Mouse (Mus musculus) G1E (cell line): ENCODE results near the gene Epb41l3. TPM values are rescaled to one million over a fixed set of nuclear protein-coding genes. Genes with fewer than 3 reads are reported as not detected.

ENCODE experiments used
- ATAC-seq: 2 replicates; pipeline ENCODE4 v1.8.0; 2016; ENCODE audit warnings: mild to moderate bottlenecking; ENCODE audit not compliant: insufficient number of reproducible peaks, poor library complexity, low FRiP score, severe bottlenecking; ENCODE audit errors: extremely low read depth
- DNase-seq: peaks from one replicate; pipeline ENCODE4 v3.0.0; 2012; ENCODE audit warnings: low spot score
- H3K27me3 ChIP-seq: 2 replicates; pipeline ENCODE4 v1.6.1; 2012; ENCODE audit warnings: mild to moderate bottlenecking, low read length, inconsistent platforms; ENCODE audit not compliant: insufficient read depth
- H3K36me3 ChIP-seq: replicated peaks from 2 replicates; pipeline ENCODE3; 2012; ENCODE audit warnings: mild to moderate bottlenecking, inconsistent platforms
- H3K4me1 ChIP-seq: 2 replicates; pipeline ENCODE4 v1.6.1; 2012; ENCODE audit warnings: low read depth, low read length, inconsistent platforms, mixed read lengths; ENCODE audit not compliant: insufficient read depth
- H3K4me3 ChIP-seq: 2 replicates; pipeline ENCODE4 v1.5.1; 2012; ENCODE audit warnings: low read depth, mild to moderate bottlenecking, inconsistent platforms, low read length, moderate library complexity, mixed read lengths
- H3K9me3 ChIP-seq: replicated peaks from 2 replicates; pipeline ENCODE4 v1.6.1; 2012; ENCODE audit warnings: inconsistent platforms
- CTCF ChIP-seq: IDR thresholded peaks from 2 replicates; pipeline ENCODE4 v1.5.1; 2012; ENCODE audit warnings: low read depth, low read length, inconsistent platforms, mixed read lengths
- GATA1 ChIP-seq: IDR thresholded peaks from 2 replicates; pipeline ENCODE4 v1.6.1; 2012; ENCODE audit warnings: borderline replicate concordance, low read length, inconsistent platforms, mixed read lengths
- GATA2 ChIP-seq: IDR thresholded peaks from 2 replicates; pipeline ENCODE4 v1.6.1; 2012; ENCODE audit warnings: low read depth, low read length, inconsistent platforms, borderline replicate concordance
- POLR2AphosphoS5 ChIP-seq: IDR thresholded peaks from 2 replicates; pipeline ENCODE4 v1.6.1; 2012; ENCODE audit warnings: low read depth, low read length, inconsistent platforms; ENCODE audit not compliant: insufficient replicate concordance
- TAL1 ChIP-seq: conservative IDR thresholded peaks from 2 replicates; pipeline ENCODE4 v1.6.1; 2012; ENCODE audit warnings: low read depth, low read length, inconsistent platforms, mixed read lengths
- polyA plus RNA-seq: library from polyadenylated mRNA; stranded (reverse); fragments of >175 nt; gene quantifications from 2 replicates; pipeline ENCODE4 v1.2.3, GENCODE M21; 2012
- total RNA-seq, 2 experiments: library from RNA; stranded (forward) in 1 of 2; stranded (reverse) in 1 of 2; fragments of 200-1000 nt in 1 of 2; fragments of >200 nt in 1 of 2; fragmentation: Nextera tagmentation in 1 of 2; gene quantifications; 2 replicates each; pipeline ENCODE4 v1.2.3; 2014 to 2017

The Epb41l3 gene
- total and polyA plus RNA-seq, 3 experiments = 0.16 TPM; not detected in 2

DNA sequence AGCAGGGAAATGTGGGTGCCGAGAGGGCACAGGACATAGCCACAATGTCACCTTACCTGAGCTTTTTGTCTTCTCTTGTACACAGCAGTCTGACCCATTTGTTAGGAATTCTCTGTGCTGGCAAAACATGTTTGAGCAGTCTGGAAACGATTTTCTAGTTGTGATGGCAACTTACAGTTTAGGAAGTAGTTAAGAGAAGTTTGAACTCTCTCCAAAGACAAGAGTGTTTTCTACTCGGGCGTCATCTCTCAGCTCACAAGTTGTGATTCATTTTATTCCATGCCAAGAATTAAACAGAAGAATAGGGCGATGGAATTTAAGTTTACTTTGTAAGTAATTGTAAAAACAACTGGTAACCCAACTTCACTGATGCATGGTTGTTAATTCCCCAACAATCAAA is 52.5 kb downstream of the Epb41l3 start:
- no peaks in the 10 kb centered on the region for H3K36me3 ChIP-seq
- TF ChIP-seq GATA1 (no peak), CTCF (no peak), TAL1 (no peak), POLR2AphosphoS5 (no peak), GATA2 (no peak)
- H3K9me3 ChIP-seq = peaks cover 46% of the 10 kb centered on the region
- H3K4me3 ChIP-seq = no peak overlapping the region
- no peaks in the 10 kb centered on the region for H3K27me3 ChIP-seq
- no peaks in the 10 kb centered on the region for H3K4me1 ChIP-seq
- DNase-seq = no peak
- no peak for ATAC-seq

- no peaks in the 10 kb centered on the region for H3K36me3 ChIP-seq
- no peak for ATAC-seq
These were observed 54.0 kb downstream of the Epb41l3 start for GRCm38 (mm10) chr17:69129434-69129833.

GRCm38 (mm10) chr17:69143017-69143416 is 67.5 kb downstream of the Epb41l3 start:
- Histone ChIP-seq H3K36me3 (no peaks in the 10 kb centered on the region), H3K9me3 (peaks cover 60% of the 10 kb centered on the region), H3K27me3 (no peaks in the 10 kb centered on the region), H3K4me1 (no peaks in the 10 kb centered on the region), H3K4me3 (no peak overlapping the region)
- DNase-seq (no peak), ATAC-seq (no peak)
- TF ChIP-seq GATA2 (no peak), CTCF (no peak), POLR2AphosphoS5 (no peak), GATA1 (no peak), TAL1 (no peak)

More at GRCm38 (mm10) chr17:69129434-69129833, 54.0 kb downstream of the Epb41l3 start:
- no peak overlapping the region for H3K4me3 ChIP-seq
- DNase-seq = no peak
- H3K27me3 ChIP-seq = no peaks in the 10 kb centered on the region
- H3K9me3 ChIP-seq = peaks cover 43% of the 10 kb centered on the region
- H3K4me1 ChIP-seq = no peaks in the 10 kb centered on the region
- no peak for TF ChIP-seq CTCF
- no peak for TF ChIP-seq GATA1
- no peak for TF ChIP-seq TAL1
- TF ChIP-seq GATA2 = no peak
- no peak for TF ChIP-seq POLR2AphosphoS5

DNA sequence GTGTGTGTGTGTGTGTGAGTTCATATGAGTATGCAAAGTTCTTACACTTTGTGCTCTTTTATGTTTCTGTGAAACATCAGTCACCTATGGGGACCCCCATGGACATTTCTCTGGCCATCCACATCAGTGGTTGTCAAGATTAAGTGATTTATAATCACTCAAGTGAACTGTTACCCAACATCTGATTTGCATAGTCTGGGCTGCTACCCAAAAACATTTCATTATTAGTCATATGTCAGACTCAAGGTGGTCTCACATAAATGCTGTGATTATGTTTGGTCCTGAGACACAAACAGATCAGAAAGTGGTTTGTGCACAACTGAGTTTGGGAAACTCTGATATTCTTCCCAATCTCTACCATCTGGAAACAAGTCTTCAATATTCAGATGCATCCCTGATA is 75.3 kb downstream of the Epb41l3 start:
- DNase-seq = no peak
- TF ChIP-seq POLR2AphosphoS5 (no peak), TAL1 (no peak)
- no peaks in the 10 kb centered on the region for H3K27me3 ChIP-seq
- no peaks in the 10 kb centered on the region for H3K36me3 ChIP-seq
- peaks cover 63% of the 10 kb centered on the region for H3K9me3 ChIP-seq
- H3K4me3 ChIP-seq = no peak overlapping the region
- H3K4me1 ChIP-seq = no peaks in the 10 kb centered on the region
- ATAC-seq = no peak

DNA sequence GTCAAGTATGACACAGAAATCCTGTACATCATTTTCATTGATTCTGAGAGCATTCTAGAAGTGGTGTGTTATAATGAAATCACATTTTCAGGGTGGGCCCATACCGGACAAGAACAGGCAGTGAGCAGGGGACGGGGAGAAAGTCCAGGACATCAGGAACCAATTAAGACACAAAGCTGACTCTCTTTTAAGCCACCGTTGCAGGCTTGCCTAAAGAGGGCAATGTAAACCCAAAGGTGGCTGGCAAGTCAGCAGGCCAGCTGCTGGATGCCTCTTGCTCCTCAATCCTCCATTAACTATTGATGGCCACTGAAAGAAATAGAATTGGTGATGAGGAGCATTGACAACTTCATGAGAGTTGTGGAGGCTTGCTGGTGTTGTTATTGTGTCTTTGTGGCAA is 75.8 kb downstream of the Epb41l3 start:
- Histone ChIP-seq H3K36me3 (no peaks in the 10 kb centered on the region), H3K9me3 (peaks cover 59% of the 10 kb centered on the region), H3K4me3 (no peak overlapping the region), H3K4me1 (no peaks in the 10 kb centered on the region), H3K27me3 (no peaks in the 10 kb centered on the region)
- TF ChIP-seq GATA2 (no peak), CTCF (no peak), GATA1 (no peak), POLR2AphosphoS5 (no peak), TAL1 (no peak)
- ATAC-seq (no peak), DNase-seq (no peak)

DNA sequence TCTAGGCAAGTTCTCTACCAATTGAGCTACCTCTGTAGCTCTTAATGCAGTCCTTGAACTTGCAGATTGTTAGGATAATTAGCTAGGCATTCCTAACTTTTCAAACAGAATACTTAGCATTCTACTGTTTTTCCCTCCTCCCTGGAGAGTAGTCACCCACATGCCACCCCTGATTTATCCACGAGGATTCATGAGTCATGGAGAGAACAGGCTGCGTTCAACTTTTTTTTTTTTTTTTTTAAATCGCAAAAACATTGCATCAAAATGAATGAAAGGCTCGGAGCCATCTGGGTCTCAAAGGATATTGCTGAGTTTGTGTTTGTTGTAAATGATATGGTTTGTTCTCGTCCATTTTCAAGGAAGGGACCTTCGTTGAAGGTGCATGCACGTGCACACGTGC is 79.6 kb downstream of the Epb41l3 start:
- Histone ChIP-seq H3K36me3 (no peaks in the 10 kb centered on the region), H3K4me1 (no peaks in the 10 kb centered on the region), H3K27me3 (no peaks in the 10 kb centered on the region), H3K4me3 (no peak overlapping the region), H3K9me3 (peaks cover 58% of the 10 kb centered on the region)
- TF ChIP-seq CTCF = no peak
- no peak for TF ChIP-seq POLR2AphosphoS5
- TF ChIP-seq GATA1 = no peak
- TF ChIP-seq GATA2 = no peak
- no peak for TF ChIP-seq TAL1
- ATAC-seq (no peak), DNase-seq (no peak)
